11 mouse cellular contexts compared by ENCODE assay signal in genomic region chr4:133040241-133040904, GRCm38 (mm10). TPM values are rescaled to one million over a fixed set of nuclear protein-coding genes. Genes with fewer than 3 reads are reported as not detected.
DNase-seq lines count a peak whose midpoint lies in the region; ATAC-seq and TF ChIP-seq lines count a peak whose summit lies in the region.
"Had no signal": no experiment of that assay in that cellular context is flagged by ENCODE, and none has a peak within 500 bp of the region (broad histone marks: within the 10 kb centered on the region; RNA-seq: fewer than 3 reads in every experiment).

No protein-coding gene starts in this region.

- H3K4me3 ChIP-seq in kidney, adult 2 months (ENCODE audit: insufficient read depth, low read depth, low read length), result peak overlapping the region; percentile 23
- H3K4me3 ChIP-seq in hindbrain, embryonic 12.5 days, result peak overlapping the region; percentile 56
- peak overlapping the region; percentile 52; the same call in 1 of the 2 replicates for H3K4me3 ChIP-seq in midbrain, embryonic 13.5 days (replicated peaks)

- peak overlapping the region; percentile 100 for H3K4me2 ChIP-seq in hindbrain, embryonic 12.5 days (replicated peaks)
- H3K4me2 ChIP-seq in midbrain, embryonic 13.5 days (replicated peaks), result peak overlapping the region; percentile 99

- ATAC-seq in hindbrain, embryonic 12.5 days (ENCODE audit: low FRiP score), result no peak
- no peak for ATAC-seq in midbrain, embryonic 13.5 days

- no peak overlapping the region for H3K9ac ChIP-seq in hindbrain, embryonic 12.5 days
- no peak overlapping the region for H3K9ac ChIP-seq in midbrain, embryonic 13.5 days (replicated peaks)

- H3K27me3 ChIP-seq in kidney, adult 2 months (replicated peaks; ENCODE audit: control insufficient read depth, insufficient read depth, low read length), result no peaks in the 10 kb centered on the region
- H3K27me3 ChIP-seq in hindbrain, embryonic 12.5 days, result peaks cover 32% of the 10 kb centered on the region
- H3K27me3 ChIP-seq in midbrain, embryonic 13.5 days, result peaks cover 40% of the 10 kb centered on the region

- no peak for DNase-seq in kidney, adult 2 months
- DNase-seq in kidney, postnatal 14 days, result no peak
- peak; percentile 87 for DNase-seq in ZHBTc4 (ENCODE audit: low read depth, low spot score)
- DNase-seq in right cerebral cortex, postnatal 36 days (ENCODE audit: low spot score in 2 of 2), result no peak
- DNase-seq in layer of hippocampus, postnatal 25 days (ENCODE audit: extremely low spot score in 1 of 2, low spot score in 1 of 2), result no peak
- no peak for DNase-seq in frontal cortex, postnatal 25 days (ENCODE audit: low spot score in 2 of 2)
- DNase-seq: cerebellum, adult 11 months; lung, postnatal 10 days; right cerebral cortex, adult 18-20 months had no signal

- no peak for TF ChIP-seq POLR2A in kidney, adult 2 months (IDR thresholded peaks at IDR 0.05; ENCODE audit: low read depth, low read length)

- H3K27ac ChIP-seq in kidney, adult 2 months (ENCODE audit: insufficient read depth, low read depth, low read length), result peak overlapping the region; percentile 6
- H3K27ac ChIP-seq in hindbrain, embryonic 12.5 days, result no peak overlapping the region
- no peak overlapping the region for H3K27ac ChIP-seq in midbrain, embryonic 13.5 days

- 50% methylated on average over 14 of the region's 14 CpGs for WGBS in kidney, adult 2 months
- 29% methylated on average over 14 of the region's 14 CpGs for WGBS in hindbrain, embryonic 12.5 days
- 38% methylated on average over 14 of the region's 14 CpGs for WGBS in midbrain, embryonic 13.5 days

- peaks cover 63% of the 10 kb centered on the region for H3K4me1 ChIP-seq in kidney, adult 2 months (ENCODE audit: control insufficient read depth, insufficient read depth, low read length)
- H3K4me1 ChIP-seq in hindbrain, embryonic 12.5 days, result peaks cover 81% of the 10 kb centered on the region
- H3K4me1 ChIP-seq in midbrain, embryonic 13.5 days (replicated peaks), result peaks cover 84% of the 10 kb centered on the region

- TF ChIP-seq CTCF in kidney, adult 2 months (conservative IDR thresholded peaks at IDR 0.05; ENCODE audit: insufficient read depth, insufficient read length, low read depth, low read length), result no peak

- H3K36me3 ChIP-seq in kidney, adult 2 months (ENCODE audit: control insufficient read depth, insufficient read depth, low read length), result no peaks in the 10 kb centered on the region
- H3K36me3 ChIP-seq in hindbrain, embryonic 12.5 days, result no peaks in the 10 kb centered on the region
- H3K36me3 ChIP-seq in midbrain, embryonic 13.5 days, result no peaks in the 10 kb centered on the region

- H3K9me3 ChIP-seq in hindbrain, embryonic 12.5 days (replicated peaks), result no peaks in the 10 kb centered on the region
- H3K9me3 ChIP-seq in midbrain, embryonic 13.5 days, result no peaks in the 10 kb centered on the region

RNA-seq across cellular contexts. Expression of gene Ahdc1, which starts 29.3 kb away (rescaled TPM):
- polyA plus RNA-seq in kidney, adult 2 months (2012; rRNA removed), result 22.2 and 23.3 TPM in 2 replicates
- 12.8 and 15.3 TPM in 2 replicates for polyA plus RNA-seq in hindbrain, embryonic 12.5 days (2016; fragmentation: Nextera tagmentation; extraction: Ambion mirVana)
- polyA plus RNA-seq in midbrain, embryonic 13.5 days (2015; fragmentation: Nextera tagmentation; extraction: Ambion mirVana), result 10.4 and 12.6 TPM in 2 replicates
- total RNA-seq in layer of hippocampus, postnatal 25 days (2021), result 100 to 1,000 TPM in 1 of 2 experiments, 10 to 100 TPM in 1; 96.9 to 109 TPM
